Mouse (Mus musculus): ENCODE results near the gene Robo1.

The Robo1 gene

DNA sequence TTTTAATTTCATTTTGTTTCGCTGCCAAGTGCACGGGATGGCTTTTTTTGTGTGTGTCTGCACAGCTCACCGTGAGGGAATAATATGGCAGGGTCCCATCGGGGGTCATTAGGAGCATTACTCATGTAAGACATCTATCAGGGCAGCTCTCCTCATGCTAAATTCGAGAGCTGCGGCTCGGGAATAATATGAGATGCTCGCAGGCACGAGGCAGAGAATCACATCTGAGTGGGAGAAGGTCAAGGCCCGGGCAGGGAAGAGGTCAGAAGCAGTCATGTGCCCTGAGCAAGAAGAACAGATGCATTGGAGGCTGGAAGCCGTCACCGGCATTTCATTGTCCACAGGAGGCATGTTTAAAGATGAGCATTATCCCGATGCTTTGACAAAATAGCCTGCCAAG lies 370.3 kb downstream of the Robo1 start:
- DNase-seq (ENCODE audit: low read depth, low spot score) = no peak

GRCm38 (mm10) chr16:72678947-72679558 lies 370.9 kb downstream of the Robo1 start:
- no peak for DNase-seq (ENCODE audit: low read depth, low spot score)

GRCm38 (mm10) chr16:72685604-72686479 lies 377.7 kb downstream of the Robo1 start:
- DNase-seq (ENCODE audit: low read depth, low spot score) = no peak

GRCm38 (mm10) chr16:72686480-72687053 lies 378.5 kb downstream of the Robo1 start:
- no peak for DNase-seq (ENCODE audit: low read depth, low spot score)

GRCm38 (mm10) chr16:72687651-72688050 lies 379.5 kb downstream of the Robo1 start:
- no peak for DNase-seq (ENCODE audit: low read depth, low spot score)

DNA sequence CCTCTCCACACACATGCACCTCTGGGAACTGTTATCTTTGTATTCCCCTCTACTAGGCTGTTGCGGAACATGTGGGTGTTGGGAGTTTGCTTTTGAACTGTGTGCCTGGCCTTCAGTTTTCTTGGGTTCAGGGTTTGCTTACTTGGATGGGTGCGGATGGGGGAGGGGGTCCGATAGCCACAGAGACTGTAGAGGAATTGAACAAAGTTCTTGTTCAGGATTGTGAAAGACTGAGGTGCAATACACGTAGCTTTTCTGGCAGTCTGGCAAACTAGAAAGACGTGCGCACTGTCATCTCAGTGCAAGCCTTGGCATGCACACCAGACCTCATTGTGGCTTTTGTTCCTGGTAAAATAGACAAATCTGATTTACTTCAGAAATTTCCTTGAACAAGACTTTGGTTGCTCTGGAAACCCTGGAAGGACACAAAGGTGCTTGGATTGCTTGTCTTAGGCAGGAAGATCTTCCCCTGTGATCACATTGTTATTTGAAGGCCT lies 380.1 kb downstream of the Robo1 start:
- DNase-seq (ENCODE audit: low read depth, low spot score) = no peak

DNA sequence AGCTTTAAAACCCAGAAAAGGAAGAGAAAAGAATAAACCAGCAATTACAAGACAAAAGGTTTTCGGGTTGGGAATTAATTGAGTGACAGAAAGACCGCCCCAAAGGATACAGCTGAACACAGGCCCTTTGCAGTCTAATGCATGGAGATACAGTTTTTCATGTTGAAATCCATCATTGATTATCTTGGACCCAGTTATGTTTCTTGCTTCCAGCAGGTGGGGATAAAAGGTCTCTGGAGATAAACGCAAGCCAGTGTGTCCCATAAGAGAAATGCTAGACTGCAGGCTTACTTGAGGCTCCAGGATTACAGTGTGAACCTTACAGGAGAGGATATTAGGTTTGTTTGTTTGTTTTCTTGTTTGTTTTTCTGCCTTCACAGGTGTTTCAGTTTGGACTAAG lies 383.8 kb downstream of the Robo1 start:
- no peak for DNase-seq (ENCODE audit: low read depth, low spot score)

DNA sequence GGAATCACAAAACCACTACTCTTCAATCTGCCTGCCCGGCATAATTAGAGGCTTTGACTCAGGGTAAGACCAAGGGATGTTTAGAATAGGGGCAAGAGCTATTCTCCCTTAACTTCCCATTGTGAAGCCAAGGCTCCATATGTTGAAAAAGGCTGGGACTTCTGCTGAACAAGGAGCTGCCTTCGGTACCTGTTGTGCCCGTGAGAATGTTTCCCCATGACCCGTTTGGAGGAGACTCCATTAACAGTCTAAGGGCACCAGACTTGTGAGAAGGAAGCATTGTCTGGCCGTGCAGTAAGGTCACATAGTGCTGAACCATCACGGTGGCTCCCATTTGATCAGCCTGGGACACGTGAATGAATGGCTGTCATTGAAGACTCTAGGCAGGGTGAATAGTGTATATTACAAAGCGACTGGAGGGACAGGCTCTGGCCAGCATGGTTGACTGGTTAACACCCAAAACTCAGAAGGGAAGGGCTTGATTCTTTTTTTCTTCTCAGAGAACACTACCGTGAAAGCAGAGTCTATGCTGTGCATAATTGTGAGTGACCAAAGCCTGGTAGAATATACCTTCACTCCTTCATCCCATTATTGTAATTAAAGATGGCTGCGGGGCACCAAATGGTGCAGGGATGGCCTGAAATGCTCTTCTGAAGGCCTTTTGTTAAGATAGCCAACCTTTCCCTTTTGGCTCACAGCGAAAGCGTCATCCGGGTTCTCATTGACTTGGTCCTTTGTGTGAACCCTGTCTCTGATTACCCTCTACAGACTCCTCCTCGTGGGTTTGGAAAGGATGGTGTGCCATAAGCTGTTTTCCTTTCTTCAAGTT lies 385.6 kb downstream of the Robo1 start:
- DNase-seq (ENCODE audit: low read depth, low spot score) = no peak

DNA sequence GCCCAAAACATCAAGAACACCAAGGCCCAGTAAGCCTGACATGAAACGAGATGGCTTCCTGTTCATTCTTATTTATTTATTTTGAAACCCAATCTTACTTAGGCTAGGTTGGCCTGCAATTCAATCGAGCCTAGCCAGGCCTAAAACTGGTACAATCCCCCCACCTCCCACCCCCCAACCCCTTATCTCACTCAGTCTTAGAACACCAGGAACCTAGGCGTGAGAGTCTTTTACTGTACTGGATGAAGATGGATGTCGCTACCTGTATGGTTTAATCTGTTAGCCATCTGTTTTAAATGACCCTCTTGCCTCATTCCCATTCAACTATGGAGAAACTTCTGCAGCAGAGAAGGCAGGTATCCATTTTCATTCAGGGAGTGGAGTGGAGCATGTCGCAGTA lies 386.7 kb downstream of the Robo1 start:
- no peak for DNase-seq (ENCODE audit: low read depth, low spot score)

GRCm38 (mm10) chr16:72699238-72700006 lies 391.3 kb downstream of the Robo1 start:
- DNase-seq (ENCODE audit: low read depth, low spot score) = no peak

- no peak for DNase-seq (ENCODE audit: low read depth, low spot score)
Observed at GRCm38 (mm10) chr16:72700297-72700696, 392.2 kb downstream of the Robo1 start.

DNA sequence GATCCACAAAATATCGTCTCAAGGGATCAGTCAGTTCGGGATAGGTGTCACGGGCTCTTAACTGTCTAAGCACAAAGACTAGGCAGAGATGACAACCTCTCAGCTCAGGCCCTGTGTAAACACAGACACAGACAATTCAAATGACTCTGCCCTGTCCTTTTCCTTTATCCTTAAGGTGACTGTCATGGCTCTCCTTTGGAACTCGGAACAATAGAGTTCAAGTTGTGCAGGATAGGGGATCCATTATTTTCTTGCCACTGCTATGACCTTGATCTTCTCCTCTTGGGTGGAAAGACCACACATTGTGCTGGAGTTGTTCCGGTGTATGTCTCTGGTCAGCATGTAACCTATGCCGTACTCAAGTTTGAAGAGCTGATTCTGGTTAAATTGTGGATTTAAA lies 395.4 kb downstream of the Robo1 start:
- no peak for DNase-seq (ENCODE audit: low read depth, low spot score)

- DNase-seq (ENCODE audit: low read depth, low spot score) = no peak
Observed at GRCm38 (mm10) chr16:72705851-72706250, 397.7 kb downstream of the Robo1 start.

DNA sequence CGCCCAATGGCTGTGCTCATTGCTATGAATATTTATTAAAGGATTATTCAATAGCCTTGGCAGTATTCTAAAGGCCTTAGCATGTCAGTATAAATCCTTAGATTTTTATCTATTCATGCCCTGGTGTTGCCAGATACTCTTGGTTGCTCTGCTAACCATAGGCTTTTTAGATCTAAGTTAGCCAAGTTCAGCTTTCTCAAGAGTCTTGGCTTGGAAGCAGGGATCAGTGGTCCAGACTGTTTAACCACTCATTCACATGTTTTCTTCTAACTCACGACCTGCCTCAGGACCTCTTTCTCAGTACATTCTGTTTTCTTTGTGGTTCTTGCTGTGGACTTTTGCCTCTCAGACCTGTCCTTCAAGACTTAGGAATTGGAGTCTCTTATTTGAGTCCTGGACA lies 400.4 kb downstream of the Robo1 start:
- DNase-seq (ENCODE audit: low read depth, low spot score) = no peak

GRCm38 (mm10) chr16:72717118-72717802 lies 409.2 kb downstream of the Robo1 start:
- no peak for DNase-seq (ENCODE audit: low read depth, low spot score)

GRCm38 (mm10) chr16:72719063-72719462 lies 411.0 kb downstream of the Robo1 start:
- DNase-seq (ENCODE audit: low read depth, low spot score) = no peak

- DNase-seq (ENCODE audit: low read depth, low spot score) = no peak
Observed at GRCm38 (mm10) chr16:72720979-72721378, 412.9 kb downstream of the Robo1 start.

- no peak for DNase-seq (ENCODE audit: low read depth, low spot score)
Observed at GRCm38 (mm10) chr16:72721713-72722481, 413.8 kb downstream of the Robo1 start.

- DNase-seq (ENCODE audit: low read depth, low spot score) = no peak
Observed at GRCm38 (mm10) chr16:72734234-72734633, 426.1 kb downstream of the Robo1 start.

- DNase-seq (ENCODE audit: low read depth, low spot score) = no peak
Observed at GRCm38 (mm10) chr16:72735175-72735574, 427.1 kb downstream of the Robo1 start.

Measured in retina, adult 2 months (tissue).